14 mouse cellular contexts compared by ENCODE assay signal in genomic region chr7:98531612-98532011, GRCm38 (mm10). TPM values are rescaled to one million over a fixed set of nuclear protein-coding genes. Genes with fewer than 3 reads are reported as not detected.
DNase-seq lines count a peak whose midpoint lies in the region; ATAC-seq and TF ChIP-seq lines count a peak whose summit lies in the region.
"Had no signal": no experiment of that assay in that cellular context is flagged by ENCODE, and none has a peak within 500 bp of the region (broad histone marks: within the 10 kb centered on the region; RNA-seq: fewer than 3 reads in every experiment).

No protein-coding gene starts in this region.

- H3K4me1 ChIP-seq in kidney, embryonic 14.5 days (ENCODE audit: control insufficient read depth, insufficient read depth, low read length): no peaks in the 10 kb centered on the region
- peaks cover 26% of the 10 kb centered on the region for H3K4me1 ChIP-seq in thymus, adult 2 months (replicated peaks; ENCODE audit: control insufficient read depth, insufficient read depth, low read length)
- no peaks in the 10 kb centered on the region for H3K4me1 ChIP-seq in cerebellum, adult 2 months (ENCODE audit: control insufficient read depth, insufficient read depth, low read length)
- H3K4me1 ChIP-seq: embryonic facial prominence, embryonic 15.5 days; forebrain, embryonic 12.5 days had no signal

- no peaks in the 10 kb centered on the region for H3K36me3 ChIP-seq in kidney, embryonic 14.5 days (ENCODE audit: control insufficient read depth, insufficient read depth, low read length)
- no peaks in the 10 kb centered on the region for H3K36me3 ChIP-seq in thymus, adult 2 months (ENCODE audit: control insufficient read depth, insufficient read depth, low read length)
- H3K36me3 ChIP-seq: embryonic facial prominence, embryonic 15.5 days; forebrain, embryonic 12.5 days had no signal

- intact Hi-C loops in gastrocnemius, adult 2 months (cut with DNase I): no loop called here

- no peak overlapping the region for H3K9ac ChIP-seq in kidney, embryonic 14.5 days (ENCODE audit: low read depth, low read length)
- H3K9ac ChIP-seq: embryonic facial prominence, embryonic 15.5 days; forebrain, embryonic 12.5 days had no signal

- TF ChIP-seq POLR2A in thymus, adult 2 months (IDR thresholded peaks at IDR 0.05; ENCODE audit: control insufficient read depth, extremely low read depth, insufficient read depth, low read length, poor library complexity): no peak
- TF ChIP-seq POLR2A in cerebellum, adult 2 months (IDR thresholded peaks at IDR 0.05; ENCODE audit: borderline replicate concordance, insufficient read depth, low read length): no peak

- H3K9me3 ChIP-seq in kidney, embryonic 14.5 days (ENCODE audit: control insufficient read depth, low read length): no peaks in the 10 kb centered on the region
- H3K9me3 ChIP-seq: embryonic facial prominence, embryonic 15.5 days; forebrain, embryonic 12.5 days had no signal

- no peaks in the 10 kb centered on the region for H3K27me3 ChIP-seq in kidney, embryonic 14.5 days (ENCODE audit: control insufficient read depth, insufficient read depth, low read length)
- no peaks in the 10 kb centered on the region for H3K27me3 ChIP-seq in thymus, adult 2 months (ENCODE audit: control insufficient read depth, insufficient read depth, low read length)
- H3K27me3 ChIP-seq in cerebellum, adult 2 months (ENCODE audit: control insufficient read depth, insufficient read depth, low read length): no peaks in the 10 kb centered on the region
- H3K27me3 ChIP-seq: embryonic facial prominence, embryonic 15.5 days; forebrain, embryonic 12.5 days had no signal

- no peak overlapping the region for H3K4me2 ChIP-seq in kidney, embryonic 14.5 days (replicated peaks; ENCODE audit: low read depth, low read length)
- H3K4me2 ChIP-seq: embryonic facial prominence, embryonic 15.5 days; forebrain, embryonic 12.5 days; liver, embryonic 11.5 days had no signal

- DNase-seq in gastrocnemius, adult 2 months: no peak
- DNase-seq in gastrocnemius, adult 8-10 months (ENCODE audit: low spot score in 2 of 2): no peak
- DNase-seq in kidney, adult 8-10 months: peak; percentile 40
- peak; percentile 47 to 74 for DNase-seq in kidney, postnatal 36 days
- DNase-seq in monocyte, adult 2 months (ENCODE audit: low read depth in 1 of 2, low spot score in 2 of 2): peak; percentile 39 to 50
- no peak for DNase-seq in thymus, adult 2 months
- no peak for DNase-seq in cerebellum, adult 2 months
- DNase-seq: cerebellum, adult 18-20 months had no signal

- no peak for ATAC-seq in kidney, embryonic 14.5 days (ENCODE audit: low FRiP score, low TSS enrichment)
- ATAC-seq: hindbrain, postnatal 0 days had no signal

- peak overlapping the region; percentile 44 for H3K27ac ChIP-seq in gastrocnemius, adult 2 months
- no peak overlapping the region for H3K27ac ChIP-seq in kidney, embryonic 14.5 days (ENCODE audit: low read depth, low read length)
- no peak overlapping the region for H3K27ac ChIP-seq in thymus, adult 2 months (ENCODE audit: control insufficient read depth, insufficient read depth, low read length)
- no peak overlapping the region for H3K27ac ChIP-seq in cerebellum, adult 2 months (ENCODE audit: insufficient read depth, low read length)
- H3K27ac ChIP-seq: embryonic facial prominence, embryonic 15.5 days; forebrain, embryonic 12.5 days; hindbrain, postnatal 0 days had no signal

- TF ChIP-seq CTCF in gastrocnemius, adult 2 months (IDR thresholded peaks at IDR 0.05): no peak
- no peak for TF ChIP-seq CTCF in thymus, adult 2 months (IDR thresholded peaks at IDR 0.05; ENCODE audit: borderline replicate concordance, control insufficient read depth, extremely low read depth, insufficient read depth, low read length, poor library complexity)
- no peak for TF ChIP-seq CTCF in cerebellum, adult 2 months (IDR thresholded peaks at IDR 0.05; ENCODE audit: borderline replicate concordance, insufficient read depth, low read depth, low read length)

- no peak overlapping the region for H3K4me3 ChIP-seq in gastrocnemius, adult 2 months
- H3K4me3 ChIP-seq in kidney, embryonic 14.5 days (ENCODE audit: low read length): no peak overlapping the region
- H3K4me3 ChIP-seq in thymus, adult 2 months (ENCODE audit: control insufficient read depth, insufficient read depth, low read length): no peak overlapping the region
- H3K4me3 ChIP-seq in cerebellum, adult 2 months (replicated peaks; ENCODE audit: insufficient read depth, low read depth, low read length): no peak overlapping the region
- H3K4me3 ChIP-seq: embryonic facial prominence, embryonic 15.5 days; forebrain, embryonic 12.5 days had no signal

- 70% methylated on average over 7 of the region's 7 CpGs for WGBS in kidney, embryonic 14.5 days
- WGBS in thymus, adult 2 months: 40% methylated on average over 7 of the region's 7 CpGs
- WGBS in cerebellum, adult 2 months: 68% methylated on average over 7 of the region's 7 CpGs

RNA-seq across cellular contexts. Expression of gene Lrrc32, which starts 42.5 kb away (rescaled TPM):
- 1 to 10 TPM; 3.7 to 4.6 TPM for total RNA-seq in gastrocnemius, adult 2 months (2021)
- 1 to 10 TPM; 2.4 to 6.1 (median 2.9) TPM for total RNA-seq in gastrocnemius, adult 8-10 months (2022)
- polyA plus RNA-seq in kidney, embryonic 14.5 days (2014; fragmentation: Nextera tagmentation; extraction: Ambion mirVana): 9.5 and 13.7 TPM in 2 replicates
- 6.2 and 7.2 TPM in 2 replicates for polyA plus RNA-seq in thymus, adult 2 months (2012; rRNA removed)
- polyA plus RNA-seq in cerebellum, adult 2 months (2012; rRNA removed): 2.2 and 2.5 TPM in 2 replicates
- total RNA-seq: MEL had no signal

Comparison
In these comparisons a context has a peak if more than half of its experiments do, and no peak if none do; other contexts are left out.
1. DNase-seq: peak in kidney, adult 8-10 months (2 of 2), kidney, postnatal 36 days (2 of 2) and monocyte, adult 2 months (2 of 2); none in gastrocnemius, adult 2 months (single experiment), gastrocnemius, adult 8-10 months (0 of 2), thymus, adult 2 months (single experiment) and cerebellum, adult 2 months (0 of 2).